Mouse (Mus musculus): ENCODE measurements around the gene Ppme1.
A peak's percentile ranks its signal among the peaks of the same experiment; 100 is the strongest.

Gene Ppme1

DNA sequence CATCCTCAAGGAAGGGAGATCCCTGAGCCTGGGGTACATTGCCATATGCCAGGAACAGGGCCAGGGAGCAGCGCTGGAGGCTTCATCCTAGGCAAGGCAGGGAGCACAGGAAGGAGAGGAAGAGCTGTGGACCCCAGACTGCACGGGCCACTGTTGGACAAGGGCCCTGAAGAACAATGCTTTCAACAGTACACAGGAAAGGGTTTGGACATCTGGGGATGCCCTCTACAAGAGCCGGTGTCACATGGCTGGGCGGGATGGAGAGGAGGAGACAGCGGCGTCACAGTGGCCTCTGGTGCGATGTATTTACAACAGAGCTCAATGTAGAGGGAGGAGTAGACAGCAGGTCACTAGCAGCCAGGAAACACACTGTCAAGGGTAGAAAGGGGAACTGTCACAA, 44.6 kb downstream of the Ppme1 start:
- no peak for DNase-seq (ENCODE audit: low spot score in 2 of 2)

GRCm38 (mm10) chr7:100325482-100325881, 46.6 kb downstream of the Ppme1 start:
- DNase-seq (ENCODE audit: low spot score in 2 of 2) = peak in 1 of 2 experiments; percentile 56

DNA sequence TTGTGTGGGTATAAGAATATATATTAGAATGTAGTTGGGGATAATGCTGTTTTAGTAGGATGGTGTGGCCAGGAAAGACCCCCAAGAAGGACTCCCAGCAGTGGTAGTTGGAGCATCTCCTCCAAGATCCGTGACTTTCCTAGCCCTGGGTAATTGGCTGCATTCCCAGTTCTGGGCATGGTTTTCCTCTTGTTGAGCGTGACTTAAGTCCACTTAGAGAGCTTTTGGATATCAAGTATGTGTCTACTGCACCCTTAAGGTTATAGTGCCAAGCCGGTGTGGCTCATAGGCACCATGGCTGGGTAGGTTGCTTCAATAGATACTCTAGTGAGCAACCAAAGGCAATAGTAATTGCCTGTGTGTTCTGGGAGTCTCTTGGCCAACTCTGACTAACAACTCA, 48.4 kb downstream of the Ppme1 start:
- DNase-seq (ENCODE audit: low spot score in 2 of 2) = no peak

- DNase-seq (ENCODE audit: low spot score in 2 of 2) = no peak
These were observed 54.6 kb downstream of the Ppme1 start for GRCm38 (mm10) chr7:100317534-100317933.

DNA sequence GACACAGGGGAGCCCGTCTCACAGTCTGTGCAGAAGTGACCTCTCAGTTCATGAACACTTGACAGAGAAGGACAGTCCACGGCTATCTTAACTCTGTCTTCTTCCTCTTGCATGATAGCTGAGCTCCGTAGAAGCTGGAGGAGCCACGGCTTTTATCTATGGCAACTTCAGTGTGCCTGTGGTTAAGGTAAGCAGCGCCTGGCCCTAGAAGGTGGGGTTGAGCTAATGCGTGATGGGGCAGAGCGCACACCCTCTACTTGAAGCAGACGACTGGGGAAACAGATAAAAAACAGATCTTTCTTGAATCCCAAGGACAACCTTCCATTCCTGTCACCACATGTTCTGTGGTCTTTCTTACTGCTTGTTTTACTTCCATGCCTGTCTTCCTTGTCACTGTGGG, 55.2 kb downstream of the Ppme1 start:
- no peak for DNase-seq (ENCODE audit: low spot score in 2 of 2)

- DNase-seq (ENCODE audit: low spot score in 2 of 2) = no peak
These were observed 59.4 kb downstream of the Ppme1 start for GRCm38 (mm10) chr7:100312716-100313115.

GRCm38 (mm10) chr7:100310290-100310689, 61.8 kb downstream of the Ppme1 start:
- peak in 1 of 2 experiments; percentile 24 for DNase-seq (ENCODE audit: low spot score in 2 of 2)

- no peak for DNase-seq (ENCODE audit: low spot score in 2 of 2)
These were observed 62.4 kb downstream of the Ppme1 start for GRCm38 (mm10) chr7:100309679-100310078.

GRCm38 (mm10) chr7:100309216-100309615, 62.9 kb downstream of the Ppme1 start:
- DNase-seq (ENCODE audit: low spot score in 2 of 2) = no peak

GRCm38 (mm10) chr7:100307872-100308653, 64.0 kb downstream of the Ppme1 start:
- DNase-seq (ENCODE audit: low spot score in 2 of 2) = no peak

DNA sequence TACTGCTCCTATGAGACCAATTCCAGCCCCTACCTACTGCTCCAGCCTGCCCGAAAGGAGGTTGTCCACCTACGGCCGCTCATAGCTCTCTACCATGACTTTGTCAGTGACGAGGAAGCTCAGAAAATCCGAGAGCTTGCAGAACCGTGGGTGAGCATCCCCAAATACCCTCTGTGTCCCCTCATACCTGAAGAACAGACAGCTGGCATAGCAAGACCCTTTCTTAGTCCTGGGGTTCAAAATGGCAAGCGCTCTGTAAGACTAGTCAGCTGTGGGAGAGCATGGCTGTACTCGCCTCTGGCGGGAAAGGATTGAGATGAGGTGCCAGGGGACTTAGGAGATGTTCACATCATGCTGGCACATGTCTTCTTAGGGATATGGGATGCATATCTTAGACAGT, 66.2 kb downstream of the Ppme1 start:
- DNase-seq (ENCODE audit: low spot score in 2 of 2) = no peak

GRCm38 (mm10) chr7:100302316-100302715, 69.8 kb downstream of the Ppme1 start:
- no peak for DNase-seq (ENCODE audit: low spot score in 2 of 2)

DNA sequence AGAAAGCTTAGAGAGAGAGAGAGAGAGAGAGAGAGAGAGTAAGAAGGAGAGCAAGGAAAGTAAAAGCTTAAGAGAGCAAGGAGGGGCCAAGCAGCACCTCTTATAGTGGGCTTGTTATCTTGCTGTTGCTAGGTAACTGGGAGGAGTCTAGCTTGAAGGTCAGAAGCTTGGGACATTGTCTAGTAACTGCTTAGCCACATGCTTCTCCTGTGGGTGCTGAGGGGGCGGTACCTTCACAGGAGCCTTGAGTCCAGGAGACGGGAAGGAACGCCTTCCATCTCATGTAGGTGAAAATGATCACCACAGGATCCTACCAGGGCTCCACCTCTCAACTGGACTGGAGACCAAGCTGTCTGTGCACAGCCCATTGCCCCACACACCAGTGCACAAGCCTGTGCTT, 70.7 kb downstream of the Ppme1 start:
- no peak for DNase-seq (ENCODE audit: low spot score in 2 of 2)

GRCm38 (mm10) chr7:100298861-100299510, 73.1 kb downstream of the Ppme1 start:
- no peak for DNase-seq (ENCODE audit: low spot score in 2 of 2)

DNA sequence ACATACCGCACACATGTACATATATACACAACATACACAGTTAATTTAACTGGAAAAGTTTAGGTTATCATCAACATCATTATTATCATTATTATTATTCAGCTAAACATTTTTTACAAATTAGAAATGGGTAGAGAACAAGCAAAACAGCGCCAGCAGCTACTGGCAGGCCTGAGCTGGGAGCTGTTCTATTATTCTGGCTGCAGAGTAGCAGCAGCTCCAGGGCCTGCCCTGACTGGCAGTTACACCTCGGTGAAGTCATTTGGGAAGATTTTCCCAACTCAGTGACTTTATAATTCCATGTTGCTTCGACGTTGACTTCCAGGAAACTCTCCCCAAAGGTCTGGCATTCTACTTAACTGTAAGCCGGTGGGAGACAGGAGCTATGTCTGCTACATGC, 75.4 kb downstream of the Ppme1 start:
- no peak for DNase-seq (ENCODE audit: low spot score in 2 of 2)

- DNase-seq (ENCODE audit: low spot score in 2 of 2) = no peak
These were observed 76.4 kb downstream of the Ppme1 start for GRCm38 (mm10) chr7:100295745-100296144.

DNA sequence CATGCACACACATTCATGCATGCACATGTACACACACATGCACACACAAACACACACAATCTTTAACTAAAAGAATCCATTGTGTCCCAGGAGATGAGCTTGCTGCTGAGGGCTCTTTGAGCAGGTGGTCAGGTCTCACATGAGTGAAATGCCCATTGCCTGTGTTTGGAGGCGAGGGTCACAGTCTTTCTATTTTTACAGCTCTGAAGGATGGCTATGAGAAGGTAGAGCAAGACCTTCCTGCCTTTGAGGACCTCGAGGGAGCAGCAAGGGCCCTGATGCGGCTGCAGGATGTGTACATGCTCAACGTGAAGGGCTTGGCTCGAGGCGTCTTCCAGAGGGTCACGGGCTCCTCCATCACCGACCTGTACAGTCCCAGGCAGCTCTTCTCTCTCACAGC, 78.6 kb downstream of the Ppme1 start:
- DNase-seq (ENCODE audit: low spot score in 2 of 2) = no peak

- no peak for DNase-seq (ENCODE audit: low spot score in 2 of 2)
These were observed 83.5 kb downstream of the Ppme1 start for GRCm38 (mm10) chr7:100288622-100289021.

DNA sequence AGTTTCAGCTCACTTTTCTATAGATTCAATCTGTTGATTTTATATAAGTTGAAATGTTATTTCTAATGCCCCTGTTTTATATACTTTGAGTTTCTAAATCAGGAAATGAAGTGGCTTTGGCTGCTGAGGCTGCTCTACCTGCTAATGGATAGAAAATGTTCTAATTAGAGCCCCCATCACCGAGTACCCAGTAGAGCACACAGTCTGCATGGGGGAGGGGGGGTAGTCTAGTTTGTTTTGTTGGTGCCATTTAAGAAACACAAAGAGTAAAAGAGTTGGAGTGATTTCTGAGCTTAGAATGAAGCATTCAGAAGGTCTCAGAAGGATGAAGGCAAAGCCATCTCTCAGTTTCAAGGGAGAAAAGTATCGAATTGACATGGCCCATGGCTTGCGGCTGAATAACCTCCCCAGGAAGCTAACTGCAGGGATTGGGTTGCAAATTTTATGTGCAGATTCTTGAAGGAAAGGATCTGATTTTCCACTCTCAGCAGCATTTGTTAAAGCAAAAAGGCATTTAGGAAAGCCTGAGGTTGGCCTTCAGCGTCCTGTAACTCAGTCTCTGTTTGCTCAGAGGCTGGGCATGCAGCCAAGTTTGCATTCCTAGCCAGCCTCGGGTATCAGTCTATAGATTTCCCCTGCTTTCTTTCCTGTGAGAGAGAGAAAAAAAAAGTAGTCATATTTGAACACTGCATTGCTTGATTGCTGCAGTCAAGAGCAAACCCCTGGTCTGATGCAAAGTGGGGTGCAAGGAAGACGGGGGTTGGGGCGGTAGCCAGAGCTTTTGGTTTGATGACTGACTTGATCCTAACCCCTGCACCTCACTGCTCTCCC, 84.1 kb downstream of the Ppme1 start:
- no peak for DNase-seq (ENCODE audit: low spot score in 2 of 2)

GRCm38 (mm10) chr7:100285383-100285782, 86.7 kb downstream of the Ppme1 start, which contains the start of gene P4ha3:
Gene P4ha3, plus strand, starts transcription at chr7:100285520.
- peak in 1 of 2 experiments; percentile 16 for DNase-seq (ENCODE audit: low spot score in 2 of 2)

DNA sequence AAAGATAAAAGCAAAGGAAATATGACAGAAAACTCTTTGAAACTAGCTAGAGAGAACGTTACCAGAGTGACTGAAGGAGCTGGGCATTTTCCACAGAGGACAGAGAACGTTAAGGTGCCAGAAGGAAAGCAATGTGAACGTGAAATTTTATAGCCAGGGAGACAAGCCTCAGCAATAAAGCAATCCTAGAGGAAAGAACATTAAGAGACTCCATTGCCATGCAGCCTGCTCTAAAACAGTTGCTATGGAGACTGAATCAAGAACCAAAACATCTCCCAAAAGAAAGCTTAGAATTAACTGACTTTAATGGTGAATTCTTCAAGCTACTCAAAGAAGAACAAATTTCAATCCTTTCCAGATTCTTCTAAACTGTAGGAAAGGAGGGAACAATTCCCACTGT, 88.8 kb downstream of the Ppme1 start:
- DNase-seq (ENCODE audit: low spot score in 2 of 2) = no peak

GRCm38 (mm10) chr7:100281596-100281995, 90.5 kb downstream of the Ppme1 start:
- no peak for DNase-seq (ENCODE audit: low spot score in 2 of 2)
